Mouse (Mus musculus) midbrain, embryonic 13.5 days (tissue): ENCODE measurements around the gene Fhad1. TPM values are rescaled to one million over a fixed set of nuclear protein-coding genes. Genes with fewer than 3 reads are reported as not detected.
A peak's percentile ranks its signal among the peaks of the same experiment; 100 is the strongest.

ENCODE experiments used
- ATAC-seq: fragments of 200-750 bp; cut with Nextera tagmentation; 2 replicates; pipeline ENCODE4 v1.8.0; 2017; ENCODE audit warnings: mild to moderate bottlenecking, moderate TSS enrichment, moderate library complexity
- H3K27ac ChIP-seq: fragments of 300-500 bp; sonication (generic); 2 replicates; pipeline ENCODE4 v1.5.1; 2015; ENCODE audit warnings: inconsistent platforms, mild to moderate bottlenecking, moderate library complexity
- H3K27me3 ChIP-seq: fragments of 300-500 bp; sonication (generic); 2 replicates; pipeline ENCODE4 v1.6.1; 2015; ENCODE audit warnings: mild to moderate bottlenecking, inconsistent platforms
- H3K36me3 ChIP-seq: fragments of 300-500 bp; sonication (generic); 2 replicates; pipeline ENCODE4 v1.6.1; 2015; ENCODE audit warnings: mild to moderate bottlenecking, inconsistent platforms
- H3K4me1 ChIP-seq: fragments of 300-500 bp; sonication (generic); replicated peaks from 2 replicates; pipeline ENCODE4 v1.6.1; 2015; ENCODE audit warnings: inconsistent platforms
- H3K4me2 ChIP-seq: fragments of 300-500 bp; sonication (generic); replicated peaks from 2 replicates; pipeline ENCODE4 v1.6.1; 2015; ENCODE audit warnings: moderate library complexity, mild to moderate bottlenecking, inconsistent platforms
- H3K4me3 ChIP-seq: fragments of 300-500 bp; sonication (generic); replicated peaks from 2 replicates; pipeline ENCODE4 v1.5.1; 2015; ENCODE audit warnings: mild to moderate bottlenecking, inconsistent platforms
- H3K9ac ChIP-seq: fragments of 300-500 bp; sonication (generic); replicated peaks from 2 replicates; pipeline ENCODE4 v1.6.1; 2015; ENCODE audit warnings: mild to moderate bottlenecking, inconsistent platforms
- H3K9me3 ChIP-seq: fragments of 300-500 bp; sonication (generic); 2 replicates; pipeline ENCODE4 v1.6.1; 2016; ENCODE audit warnings: mild to moderate bottlenecking, inconsistent platforms
- WGBS: fragments of 180-500 bp; shearing (Covaris S2); methylation state at CpG from one replicate; pipeline ENCODE4 v1.1.7; 2015; 5-methylcytosine and 5-hydroxymethylcytosine counted together
- polyA plus RNA-seq: library from polyadenylated mRNA; unstranded; fragments of >200 nt; fragmentation: Nextera tagmentation; extraction: Ambion mirVana; gene quantifications from 2 replicates; pipeline ENCODE4 v1.2.1, GENCODE M21; 2015

Gene Fhad1
- 3.0 and 3.4 TPM in 2 replicates for polyA plus RNA-seq

GRCm38 (mm10) chr4:142014659-142015608 lies at the start of gene Fhad1:
TSS of gene Fhad1 (minus strand) at chr4:142015082.
- H3K27ac ChIP-seq, result no peak within 1 kb of the TSS

GRCm38 (mm10) chr4:142063057-142063534 lies 48.2 kb upstream of the Fhad1 start:
- Histone ChIP-seq H3K27ac (no peak overlapping the region), H3K9ac (no peak overlapping the region), H3K36me3 (no peaks in the 10 kb centered on the region), H3K27me3 (peaks cover 6% of the 10 kb centered on the region; the same call in 1 of the 2 replicates), H3K4me2 (no peak overlapping the region), H3K4me3 (no peak overlapping the region), H3K9me3 (no peaks in the 10 kb centered on the region), H3K4me1 (peaks cover 11% of the 10 kb centered on the region)
- WGBS, result 86% methylated on average over 8 of the region's 8 CpGs
- no peak for ATAC-seq

More at GRCm38 (mm10) chr4:142014659-142015608, at the start of gene Fhad1:
- peak; percentile 89 for ATAC-seq
- peaks cover 25% of the 10 kb centered on the region for H3K27me3 ChIP-seq
- H3K36me3 ChIP-seq, result no peaks in the 10 kb centered on the region
- H3K4me2 ChIP-seq, result peak within 1 kb of the TSS; percentile 72
- H3K9ac ChIP-seq, result peak within 1 kb of the TSS; percentile 51
- peak within 1 kb of the TSS; percentile 45 for H3K4me3 ChIP-seq
- H3K4me1 ChIP-seq, result peaks cover 24% of the 10 kb centered on the region
- 1% methylated on average over 43 of the region's 46 CpGs for WGBS
- no peaks in the 10 kb centered on the region for H3K9me3 ChIP-seq

DNA sequence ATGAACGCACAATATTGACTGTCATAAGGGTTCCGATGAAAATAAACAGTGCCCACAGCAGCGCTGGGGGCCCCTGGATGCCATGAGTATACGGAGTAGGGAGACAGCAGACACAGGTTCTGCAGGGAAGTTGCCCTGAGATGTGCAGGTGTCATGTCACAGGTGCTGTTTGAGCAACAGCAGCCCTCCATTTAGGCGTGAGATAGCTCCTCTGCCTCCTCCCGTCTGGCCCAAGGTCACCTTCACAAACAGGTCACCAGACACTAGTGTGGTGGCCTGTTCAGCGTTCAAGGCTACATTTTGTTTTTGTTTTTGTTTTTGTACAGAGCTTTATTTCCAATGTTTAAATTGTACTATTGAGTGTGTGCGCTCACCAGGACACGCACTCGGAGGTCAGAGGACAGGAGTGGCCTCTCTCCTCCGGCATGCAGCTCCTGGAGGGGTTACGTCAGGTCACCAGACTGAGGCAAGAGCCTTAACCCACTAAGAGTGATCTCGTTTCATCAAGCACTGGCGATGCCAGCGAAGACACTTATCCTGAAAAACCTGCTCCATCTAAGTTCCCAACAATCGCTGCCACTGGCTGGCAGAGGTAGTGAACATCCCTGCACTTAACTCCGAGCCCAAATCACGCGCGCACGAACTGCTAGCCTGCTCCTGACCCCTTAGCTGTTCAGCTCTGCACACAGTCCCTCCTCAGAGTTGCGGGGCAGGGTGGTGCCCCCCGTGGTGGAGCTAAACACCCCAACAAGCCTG lies 46.8 kb upstream of the Fhad1 start:
- H3K36me3 ChIP-seq, result no peaks in the 10 kb centered on the region
- no peaks in the 10 kb centered on the region for H3K9me3 ChIP-seq
- no peak overlapping the region for H3K9ac ChIP-seq
- no peaks in the 10 kb centered on the region for H3K27me3 ChIP-seq
- no peak overlapping the region for H3K4me3 ChIP-seq
- no peak overlapping the region for H3K4me2 ChIP-seq
- 80% methylated on average over 23 of the region's 23 CpGs for WGBS
- H3K4me1 ChIP-seq, result peaks cover 12% of the 10 kb centered on the region
- H3K27ac ChIP-seq, result no peak overlapping the region
- no peak for ATAC-seq

DNA sequence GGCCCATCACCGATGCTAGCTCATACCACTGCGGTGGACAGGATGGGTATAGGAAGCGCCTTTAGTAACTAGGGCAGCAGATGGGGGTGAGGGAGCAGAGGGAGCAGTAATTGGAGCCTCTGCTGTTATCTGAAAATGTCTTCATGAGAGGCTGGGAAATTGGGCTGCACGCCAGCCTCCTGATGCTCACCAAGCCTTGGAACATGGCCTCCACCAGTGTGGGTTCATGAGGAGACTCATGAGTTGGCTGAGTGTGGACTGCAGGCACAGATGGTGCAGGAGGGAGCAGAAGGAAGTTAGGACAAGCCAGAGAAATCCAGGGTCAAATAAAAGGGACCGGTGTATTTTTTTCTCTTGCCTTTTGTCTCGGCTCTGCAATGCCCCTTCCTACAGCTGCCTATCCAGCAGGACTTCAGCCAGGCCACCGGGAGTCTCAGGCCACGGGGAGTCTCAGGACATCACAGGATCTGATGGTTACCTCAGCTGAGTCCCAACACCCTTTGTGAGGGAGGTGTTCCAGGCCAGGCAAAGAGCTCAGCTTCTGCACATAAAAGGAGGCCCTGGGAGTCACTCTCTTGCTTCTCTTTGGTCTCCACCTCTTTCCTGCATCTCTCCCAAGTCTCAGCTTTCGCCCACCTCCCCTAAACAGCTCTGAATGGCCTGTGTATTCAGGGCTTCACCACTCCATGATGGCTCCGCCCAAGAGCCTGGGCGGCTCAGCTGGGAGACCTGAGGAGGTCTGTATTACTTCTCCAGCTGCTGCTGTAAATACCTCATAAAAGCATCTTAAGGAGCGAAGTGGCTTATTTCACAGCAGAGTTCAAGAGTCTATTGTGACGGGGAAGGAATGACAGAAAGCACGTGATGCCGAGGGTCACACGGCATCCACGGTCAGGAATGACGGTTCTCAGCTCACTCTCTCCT lies 45.8 kb upstream of the Fhad1 start:
- 61% methylated on average over 18 of the region's 18 CpGs for WGBS
- Histone ChIP-seq H3K27me3 (no peaks in the 10 kb centered on the region), H3K36me3 (no peaks in the 10 kb centered on the region), H3K4me2 (no peak overlapping the region), H3K9me3 (no peaks in the 10 kb centered on the region), H3K4me1 (0 out of 2 replicates have a peak, but pooled peaks cover 7% of the 10 kb centered on the region), H3K9ac (no peak overlapping the region), H3K4me3 (no peak overlapping the region), H3K27ac (no peak overlapping the region)
- no peak for ATAC-seq

- H3K4me3 ChIP-seq, result no peak overlapping the region
- H3K4me2 ChIP-seq, result no peak overlapping the region
- H3K27me3 ChIP-seq, result no peaks in the 10 kb centered on the region
- no peaks in the 10 kb centered on the region for H3K9me3 ChIP-seq
- no peaks in the 10 kb centered on the region for H3K36me3 ChIP-seq
- WGBS, result 87% methylated on average over 8 of the region's 8 CpGs
- ATAC-seq, result no peak
- H3K27ac ChIP-seq, result no peak overlapping the region
- 0 out of 2 replicates have a peak, but pooled peaks cover 7% of the 10 kb centered on the region for H3K4me1 ChIP-seq
- no peak overlapping the region for H3K9ac ChIP-seq
Measured at GRCm38 (mm10) chr4:142059841-142060193, 44.9 kb upstream of the Fhad1 start.

- Histone ChIP-seq H3K4me3 (no peak overlapping the region), H3K36me3 (no peaks in the 10 kb centered on the region), H3K27me3 (no peaks in the 10 kb centered on the region), H3K9ac (no peak overlapping the region), H3K4me2 (no peak overlapping the region), H3K27ac (no peak overlapping the region), H3K9me3 (no peaks in the 10 kb centered on the region), H3K4me1 (0 out of 2 replicates have a peak, but pooled peaks cover 7% of the 10 kb centered on the region)
- no peak for ATAC-seq
- WGBS, result 76% methylated on average over 13 of the region's 13 CpGs
Measured at GRCm38 (mm10) chr4:142059113-142059840, 44.4 kb upstream of the Fhad1 start.

DNA sequence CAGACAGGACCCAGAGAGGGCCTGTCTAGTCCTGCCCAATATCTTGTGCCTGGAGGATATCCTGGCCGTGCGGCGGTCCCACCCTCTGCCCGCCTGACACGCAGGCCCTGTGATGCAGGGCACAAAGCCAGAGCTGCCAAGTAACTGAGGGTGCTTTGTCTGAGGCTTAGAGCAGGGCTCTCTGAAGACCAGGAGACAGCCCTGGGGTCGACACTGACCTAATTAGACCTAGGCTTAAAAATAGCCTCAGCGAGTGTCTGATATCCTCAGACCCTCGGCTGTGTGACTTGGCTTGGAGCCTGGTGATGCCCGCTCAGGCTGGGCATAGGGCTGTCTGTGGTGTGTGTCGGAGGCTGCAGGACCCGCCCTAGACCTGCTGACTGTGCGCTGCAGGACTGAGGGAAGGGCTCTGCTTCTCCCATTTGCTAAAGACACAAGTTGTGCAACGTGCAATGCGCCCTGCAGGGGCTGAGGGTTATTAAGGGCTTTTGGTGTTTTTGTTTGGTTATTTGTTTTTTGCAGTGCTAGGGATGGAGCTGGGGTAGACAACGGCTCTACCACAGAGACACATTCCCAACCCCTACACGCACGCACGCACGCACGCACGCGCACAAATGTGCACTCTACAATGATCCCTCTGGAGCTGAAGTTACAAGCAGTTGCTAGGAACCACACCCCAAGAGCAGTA lies 42.8 kb upstream of the Fhad1 start:
- H3K27ac ChIP-seq, result no peak overlapping the region
- H3K9ac ChIP-seq, result no peak overlapping the region
- H3K4me1 ChIP-seq, result 0 out of 2 replicates have a peak, but pooled peaks cover 7% of the 10 kb centered on the region
- H3K9me3 ChIP-seq, result no peaks in the 10 kb centered on the region
- ATAC-seq, result peak; percentile 57
- no peak overlapping the region for H3K4me3 ChIP-seq
- H3K36me3 ChIP-seq, result no peaks in the 10 kb centered on the region
- H3K4me2 ChIP-seq, result no peak overlapping the region
- H3K27me3 ChIP-seq, result no peaks in the 10 kb centered on the region
- WGBS, result 80% methylated on average over 22 of the region's 22 CpGs

GRCm38 (mm10) chr4:142055600-142055999 lies 40.7 kb upstream of the Fhad1 start:
- H3K27ac ChIP-seq, result no peak overlapping the region
- WGBS, result 87% methylated on average over 8 of the region's 8 CpGs
- no peak overlapping the region for H3K4me3 ChIP-seq
- no peak overlapping the region for H3K4me2 ChIP-seq
- no peak for ATAC-seq
- H3K4me1 ChIP-seq, result 0 out of 2 replicates have a peak, but pooled peaks cover 4% of the 10 kb centered on the region
- no peak overlapping the region for H3K9ac ChIP-seq
- no peaks in the 10 kb centered on the region for H3K36me3 ChIP-seq
- no peaks in the 10 kb centered on the region for H3K9me3 ChIP-seq
- H3K27me3 ChIP-seq, result no peaks in the 10 kb centered on the region

- Histone ChIP-seq H3K4me2 (no peak overlapping the region), H3K4me1 (0 out of 2 replicates have a peak, but pooled peaks cover 4% of the 10 kb centered on the region), H3K9ac (no peak overlapping the region), H3K4me3 (no peak overlapping the region), H3K27me3 (no peaks in the 10 kb centered on the region), H3K27ac (no peak overlapping the region), H3K9me3 (no peaks in the 10 kb centered on the region), H3K36me3 (no peaks in the 10 kb centered on the region)
- no peak for ATAC-seq
- 84% methylated on average over 11 of the region's 11 CpGs for WGBS
Measured at GRCm38 (mm10) chr4:142054580-142054979, 39.7 kb upstream of the Fhad1 start.

GRCm38 (mm10) chr4:142053661-142054448 lies 39.0 kb upstream of the Fhad1 start:
- no peaks in the 10 kb centered on the region for H3K27me3 ChIP-seq
- 52% methylated on average over 9 of the region's 9 CpGs for WGBS
- H3K9me3 ChIP-seq, result no peaks in the 10 kb centered on the region
- H3K4me3 ChIP-seq, result no peak overlapping the region
- 0 out of 2 replicates have a peak, but pooled peaks cover 4% of the 10 kb centered on the region for H3K4me1 ChIP-seq
- no peak overlapping the region for H3K9ac ChIP-seq
- H3K27ac ChIP-seq, result no peak overlapping the region
- H3K4me2 ChIP-seq, result no peak overlapping the region
- no peaks in the 10 kb centered on the region for H3K36me3 ChIP-seq
- ATAC-seq, result no peak
